ENCODE assay signal across 19 mouse cellular contexts in genomic region chr7:114058166-114058565, GRCm38 (mm10). TPM values are rescaled to one million over a fixed set of nuclear protein-coding genes. Genes with fewer than 3 reads are reported as not detected.
A peak's percentile ranks its signal among the peaks of the same experiment; 100 is the strongest.
DNase-seq lines count a peak whose midpoint lies in the region; ATAC-seq and TF ChIP-seq lines count a peak whose summit lies in the region.
"Had no signal": no experiment of that assay in that cellular context is flagged by ENCODE, and none has a peak within 500 bp of the region (broad histone marks: within the 10 kb centered on the region; RNA-seq: fewer than 3 reads in every experiment).

No protein-coding gene starts in this region.

- peak overlapping the region; percentile 50 for H3K27ac ChIP-seq in forebrain, embryonic 15.5 days (replicated peaks)
- no peak overlapping the region for H3K27ac ChIP-seq in forebrain, embryonic 12.5 days
- H3K27ac ChIP-seq in forebrain, postnatal 0 days (ENCODE audit: low read depth, low read length): 0 out of 2 replicates have a peak overlapping the region, but pooled peaks have one; percentile 15
- H3K27ac ChIP-seq in forebrain, embryonic 13.5 days: no peak overlapping the region
- H3K27ac ChIP-seq: embryonic facial prominence, embryonic 13.5 days; embryonic facial prominence, embryonic 15.5 days had no signal

- H3K4me1 ChIP-seq in forebrain, embryonic 15.5 days: peaks cover 17% of the 10 kb centered on the region; the same call in 1 of the 2 replicates
- H3K4me1 ChIP-seq in forebrain, embryonic 12.5 days: no peaks in the 10 kb centered on the region; the same call in 1 of the 2 replicates
- no peaks in the 10 kb centered on the region for H3K4me1 ChIP-seq in forebrain, postnatal 0 days (ENCODE audit: insufficient read depth)
- no peaks in the 10 kb centered on the region for H3K4me1 ChIP-seq in forebrain, embryonic 13.5 days

- H3K9ac ChIP-seq in forebrain, embryonic 15.5 days (replicated peaks): no peak overlapping the region
- H3K9ac ChIP-seq in forebrain, embryonic 12.5 days: no peak overlapping the region
- no peak overlapping the region for H3K9ac ChIP-seq in forebrain, postnatal 0 days
- no peak overlapping the region for H3K9ac ChIP-seq in forebrain, embryonic 13.5 days
- H3K9ac ChIP-seq: embryonic facial prominence, embryonic 13.5 days; embryonic facial prominence, embryonic 15.5 days had no signal

- H3K4me3 ChIP-seq in forebrain, embryonic 15.5 days: no peak overlapping the region
- no peak overlapping the region for H3K4me3 ChIP-seq in forebrain, embryonic 12.5 days (replicated peaks)
- no peak overlapping the region for H3K4me3 ChIP-seq in forebrain, postnatal 0 days (ENCODE audit: low read depth, low read length)
- no peak overlapping the region for H3K4me3 ChIP-seq in forebrain, embryonic 13.5 days
- H3K4me3 ChIP-seq: embryonic facial prominence, embryonic 13.5 days; embryonic facial prominence, embryonic 15.5 days; erythroblast, embryonic 14.5 days had no signal

- H3K27me3 ChIP-seq in forebrain, embryonic 15.5 days: no peaks in the 10 kb centered on the region
- H3K27me3 ChIP-seq in forebrain, embryonic 12.5 days: no peaks in the 10 kb centered on the region
- no peaks in the 10 kb centered on the region for H3K27me3 ChIP-seq in forebrain, postnatal 0 days (ENCODE audit: insufficient read depth, low read length)
- no peaks in the 10 kb centered on the region for H3K27me3 ChIP-seq in forebrain, embryonic 13.5 days
- H3K27me3 ChIP-seq: embryonic facial prominence, embryonic 13.5 days; embryonic facial prominence, embryonic 15.5 days had no signal

- TF ChIP-seq CTCF in forebrain, postnatal 0 days (IDR thresholded peaks at IDR 0.05; ENCODE audit: low read depth): no peak
- no peak for TF ChIP-seq CTCF in brain, embryonic 14.5 days (IDR thresholded peaks at IDR 0.05; ENCODE audit: borderline replicate concordance, extremely low read depth, insufficient read depth, insufficient read length)

- no peaks in the 10 kb centered on the region for H3K9me3 ChIP-seq in forebrain, embryonic 15.5 days
- H3K9me3 ChIP-seq in forebrain, embryonic 12.5 days: no peaks in the 10 kb centered on the region
- H3K9me3 ChIP-seq in forebrain, postnatal 0 days (ENCODE audit: low read length): no peaks in the 10 kb centered on the region
- no peaks in the 10 kb centered on the region for H3K9me3 ChIP-seq in forebrain, embryonic 13.5 days (replicated peaks)
- H3K9me3 ChIP-seq: embryonic facial prominence, embryonic 13.5 days; embryonic facial prominence, embryonic 15.5 days had no signal

- peak; percentile 72; the same call in 1 of the 2 replicates for ATAC-seq in forebrain, embryonic 15.5 days (replicated peaks)
- no peak for ATAC-seq in forebrain, embryonic 12.5 days (ENCODE audit: low FRiP score)
- peak; percentile 61 for ATAC-seq in forebrain, postnatal 0 days
- ATAC-seq in forebrain, embryonic 13.5 days: no peak

- TF ChIP-seq POLR2A in brain, embryonic 14.5 days (IDR thresholded peaks at IDR 0.05; ENCODE audit: borderline replicate concordance, extremely low read depth, insufficient read depth, insufficient read length, poor library complexity, severe bottlenecking): no peak

- no peaks in the 10 kb centered on the region for H3K36me3 ChIP-seq in forebrain, embryonic 15.5 days
- H3K36me3 ChIP-seq in forebrain, embryonic 12.5 days (replicated peaks): no peaks in the 10 kb centered on the region
- H3K36me3 ChIP-seq in forebrain, postnatal 0 days (ENCODE audit: insufficient read depth): 0 out of 2 replicates have a peak, but pooled peaks cover 4% of the 10 kb centered on the region
- no peaks in the 10 kb centered on the region for H3K36me3 ChIP-seq in forebrain, embryonic 13.5 days (ENCODE audit: poor library complexity, severe bottlenecking)
- H3K36me3 ChIP-seq: embryonic facial prominence, embryonic 15.5 days had no signal

- peak; percentile 52 for DNase-seq in forebrain, postnatal 0 days
- DNase-seq in brain, embryonic 14.5 days (ENCODE audit: low read depth): peak; percentile 55
- no peak for DNase-seq in cerebellum, postnatal 25 days
- DNase-seq: adrenal gland, adult 2 months; adrenal gland, postnatal 10 days; adrenal gland, postnatal 25 days; cerebellum, adult 11-12 months; cerebellum, adult 2 months; cerebellum, adult 9-10 months; cerebellum, postnatal 10 days; cerebellum, postnatal 36 days; embryo, embryonic 11 days had no signal

- WGBS in forebrain, embryonic 15.5 days: 76% methylated on average over 16 of the region's 16 CpGs
- WGBS in forebrain, embryonic 12.5 days: 93% methylated on average over 16 of the region's 16 CpGs
- 73% methylated on average over 16 of the region's 16 CpGs for whole genome bisulfite sequencing in forebrain, postnatal 0 days
- 90% methylated on average over 16 of the region's 16 CpGs for WGBS in forebrain, embryonic 13.5 days

- no peak overlapping the region for H3K4me2 ChIP-seq in forebrain, embryonic 15.5 days (replicated peaks)
- no peak overlapping the region for H3K4me2 ChIP-seq in forebrain, embryonic 12.5 days
- H3K4me2 ChIP-seq in forebrain, postnatal 0 days (ENCODE audit: low read depth): no peak overlapping the region
- no peak overlapping the region for H3K4me2 ChIP-seq in forebrain, embryonic 13.5 days
- H3K4me2 ChIP-seq: embryonic facial prominence, embryonic 13.5 days; embryonic facial prominence, embryonic 15.5 days had no signal

RNA-seq across cellular contexts. Expression of gene Rras2, which starts 59.4 kb away (rescaled TPM):
- polyA plus RNA-seq in forebrain, embryonic 15.5 days (2015; fragmentation: Nextera tagmentation; extraction: Ambion mirVana): 23.1 and 23.7 TPM in 2 replicates
- 22.8 and 23.6 TPM in 2 replicates for polyA plus RNA-seq in forebrain, embryonic 12.5 days (2016; fragmentation: Nextera tagmentation; extraction: Ambion mirVana)
- 56.6 and 69.6 TPM in 2 replicates for total RNA-seq in forebrain, postnatal 0 days (2014; rRNA removed)
- 34.4 and 35.0 TPM in 2 replicates for polyA plus RNA-seq in forebrain, postnatal 0 days (2015; fragmentation: Nextera tagmentation; extraction: Ambion mirVana)
- polyA plus RNA-seq in forebrain, embryonic 13.5 days (2015; fragmentation: Nextera tagmentation; extraction: Ambion mirVana): 18.9 and 20.3 TPM in 2 replicates
- 23.1 and 24.8 TPM in 2 replicates for polyA plus RNA-seq in brain, embryonic 14.5 days (2012; rRNA removed)
- total RNA-seq: MEL had no signal
- polyA plus RNA-seq: erythroblast, embryonic 14.5 days had no signal

Comparison
In these comparisons a context has a peak if more than half of its experiments do, and no peak if none do; other contexts are left out.
1. ATAC-seq: peak in forebrain, embryonic 15.5 days (single experiment) and forebrain, postnatal 0 days (single experiment); none in forebrain, embryonic 12.5 days (single experiment) and forebrain, embryonic 13.5 days (single experiment).
2. H3K27ac ChIP-seq: peak in forebrain, embryonic 15.5 days (single experiment) and forebrain, postnatal 0 days (single experiment); none in forebrain, embryonic 12.5 days (single experiment) and forebrain, embryonic 13.5 days (single experiment).
3. DNase-seq: peak in forebrain, postnatal 0 days (single experiment) and brain, embryonic 14.5 days (single experiment); none in cerebellum, postnatal 25 days (0 of 2).